Mouse (Mus musculus) neural tube, embryonic 12.5 days (tissue): ENCODE measurements at regions not wholly inside any gene's neighbourhood (a gene's known extent, or its start where the extent isn't known, plus 50 kb on each side); places are given as distances from the start of the nearest gene placed in this dataset.

ENCODE experiments used
- ATAC-seq: fragments of 200-750 bp; cut with Nextera tagmentation; 2 replicates; pipeline ENCODE4 v1.8.0; 2017; ENCODE audit warnings: low read depth, mild to moderate bottlenecking, moderate TSS enrichment, moderate library complexity; ENCODE audit not compliant: low FRiP score
- H3K27ac ChIP-seq: fragments of 300-500 bp; sonication (generic); 2 replicates; pipeline ENCODE4 v1.5.1; 2016
- H3K27me3 ChIP-seq: fragments of 300-500 bp; sonication (generic); replicated peaks from 2 replicates; pipeline ENCODE4 v1.6.1; 2016; ENCODE audit warnings: mild to moderate bottlenecking
- H3K36me3 ChIP-seq: fragments of 300-500 bp; sonication (generic); 2 replicates; pipeline ENCODE4 v1.6.1; 2016; ENCODE audit warnings: mild to moderate bottlenecking
- H3K4me1 ChIP-seq: fragments of 300-500 bp; sonication (generic); 2 replicates; pipeline ENCODE4 v1.6.1; 2016
- H3K4me2 ChIP-seq: fragments of 300-500 bp; sonication (generic); replicated peaks from 2 replicates; pipeline ENCODE4 v1.6.1; 2016; ENCODE audit warnings: mild to moderate bottlenecking
- H3K4me3 ChIP-seq: fragments of 300-500 bp; sonication (generic); 2 replicates; pipeline ENCODE4 v1.5.1; 2016
- H3K9ac ChIP-seq: fragments of 300-500 bp; sonication (generic); 2 replicates; pipeline ENCODE4 v1.6.1; 2016; ENCODE audit warnings: mild to moderate bottlenecking
- H3K9me3 ChIP-seq: fragments of 300-500 bp; sonication (generic); 2 replicates; pipeline ENCODE4 v1.6.1; 2016; ENCODE audit warnings: mild to moderate bottlenecking
- WGBS: fragments of 180-500 bp; shearing (Covaris S2); methylation state at CpG from one replicate; pipeline ENCODE4 v1.1.7; 2016; 5-methylcytosine and 5-hydroxymethylcytosine counted together

DNA sequence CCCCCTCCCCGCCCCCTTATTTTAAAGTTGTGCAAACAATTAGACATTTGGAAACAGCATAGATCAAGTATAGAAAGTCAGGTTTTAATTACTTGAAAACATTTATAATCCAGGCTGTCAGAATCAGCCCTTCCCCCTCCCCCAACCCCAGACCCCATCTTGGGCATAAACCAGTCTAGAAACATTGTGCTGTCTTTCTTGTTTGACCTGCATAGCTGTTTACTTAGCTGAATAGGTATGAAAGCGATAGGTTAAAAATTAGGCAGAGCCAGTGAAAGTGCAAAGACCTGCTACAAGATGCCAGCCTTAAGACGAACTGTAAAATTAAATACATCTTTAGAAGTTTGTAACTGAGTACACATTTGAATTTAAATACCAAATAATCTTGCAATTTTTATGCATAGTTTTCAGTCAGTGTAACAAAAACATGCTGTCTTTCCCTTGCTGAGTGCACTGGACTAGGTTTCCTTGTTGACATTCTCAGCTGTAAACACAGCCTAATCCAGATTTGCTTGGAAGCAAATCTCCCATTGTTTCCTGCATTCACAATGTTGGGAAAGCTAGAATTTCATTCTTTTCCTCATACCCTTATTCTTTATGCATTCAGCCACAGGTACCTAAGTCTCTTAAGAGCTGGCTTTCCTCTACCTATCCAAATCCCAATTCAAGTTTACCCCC is 234.2 kb upstream of the Tbx18 start:
- Histone ChIP-seq H3K36me3 (no peaks in the 10 kb centered on the region), H3K4me2 (no peak overlapping the region), H3K4me3 (no peak overlapping the region), H3K27me3 (no peaks in the 10 kb centered on the region), H3K9me3 (no peaks in the 10 kb centered on the region), H3K9ac (no peak overlapping the region), H3K4me1 (no peaks in the 10 kb centered on the region), H3K27ac (no peak overlapping the region)
- WGBS, result 84% methylated on average over 3 of the region's 3 CpGs
- no peak for ATAC-seq

GRCm38 (mm10) chr9:87968190-87969082 is 237.4 kb upstream of the Tbx18 start:
- ATAC-seq, result no peak
- Histone ChIP-seq H3K4me3 (no peak overlapping the region), H3K4me2 (no peak overlapping the region), H3K4me1 (no peaks in the 10 kb centered on the region), H3K9me3 (no peaks in the 10 kb centered on the region), H3K27me3 (no peaks in the 10 kb centered on the region), H3K9ac (no peak overlapping the region), H3K36me3 (no peaks in the 10 kb centered on the region), H3K27ac (no peak overlapping the region)
- 64% methylated on average over 5 of the region's 5 CpGs for WGBS

GRCm38 (mm10) chr9:87970586-87970985 is 239.5 kb upstream of the Tbx18 start:
- Histone ChIP-seq H3K4me1 (no peaks in the 10 kb centered on the region), H3K4me3 (no peak overlapping the region), H3K4me2 (no peak overlapping the region), H3K27ac (no peak overlapping the region), H3K9me3 (no peaks in the 10 kb centered on the region), H3K27me3 (no peaks in the 10 kb centered on the region), H3K9ac (no peak overlapping the region), H3K36me3 (no peaks in the 10 kb centered on the region)
- no peak for ATAC-seq

GRCm38 (mm10) chr9:87971791-87972190 is 240.7 kb upstream of the Tbx18 start:
- WGBS, result 87% methylated on average over 3 of the region's 3 CpGs
- H3K9ac ChIP-seq, result no peak overlapping the region
- H3K4me2 ChIP-seq, result no peak overlapping the region

DNA sequence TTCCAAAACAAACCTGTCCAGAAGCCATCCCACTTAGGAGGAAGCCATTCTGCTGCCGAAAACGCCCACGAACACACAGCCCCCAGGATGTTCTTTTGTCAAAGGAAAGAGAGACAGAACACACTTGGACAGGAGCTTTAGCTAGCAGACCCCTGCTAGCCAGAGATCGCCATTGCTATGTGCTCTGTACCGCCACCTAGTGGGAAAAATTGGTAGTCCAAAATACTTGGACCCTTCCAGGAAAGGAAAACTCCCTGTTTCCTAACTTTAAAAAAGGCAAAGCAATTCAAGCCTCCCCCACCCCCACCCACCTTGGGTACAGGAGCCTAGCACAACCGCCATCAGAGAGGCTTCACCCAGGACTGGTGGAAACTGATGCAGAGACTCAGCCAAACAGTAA is 242.5 kb upstream of the Tbx18 start:
- no peak overlapping the region for H3K4me2 ChIP-seq
- ATAC-seq, result 0 out of 2 replicates have a peak, but pooled peaks have one; percentile 48
- no peak overlapping the region for H3K4me3 ChIP-seq
- no peak overlapping the region for H3K9ac ChIP-seq
- no peaks in the 10 kb centered on the region for H3K36me3 ChIP-seq
- no peaks in the 10 kb centered on the region for H3K27me3 ChIP-seq
- 31% methylated on average over 6 of the region's 6 CpGs for WGBS
- H3K9me3 ChIP-seq, result no peaks in the 10 kb centered on the region
- no peaks in the 10 kb centered on the region for H3K4me1 ChIP-seq
- H3K27ac ChIP-seq, result no peak overlapping the region

More at GRCm38 (mm10) chr9:87971791-87972190, 240.7 kb upstream of the Tbx18 start:
- H3K36me3 ChIP-seq, result no peaks in the 10 kb centered on the region
- H3K4me1 ChIP-seq, result no peaks in the 10 kb centered on the region
- H3K4me3 ChIP-seq, result no peak overlapping the region
- H3K27me3 ChIP-seq, result no peaks in the 10 kb centered on the region
- H3K27ac ChIP-seq, result no peak overlapping the region
- no peaks in the 10 kb centered on the region for H3K9me3 ChIP-seq
- no peak for ATAC-seq

DNA sequence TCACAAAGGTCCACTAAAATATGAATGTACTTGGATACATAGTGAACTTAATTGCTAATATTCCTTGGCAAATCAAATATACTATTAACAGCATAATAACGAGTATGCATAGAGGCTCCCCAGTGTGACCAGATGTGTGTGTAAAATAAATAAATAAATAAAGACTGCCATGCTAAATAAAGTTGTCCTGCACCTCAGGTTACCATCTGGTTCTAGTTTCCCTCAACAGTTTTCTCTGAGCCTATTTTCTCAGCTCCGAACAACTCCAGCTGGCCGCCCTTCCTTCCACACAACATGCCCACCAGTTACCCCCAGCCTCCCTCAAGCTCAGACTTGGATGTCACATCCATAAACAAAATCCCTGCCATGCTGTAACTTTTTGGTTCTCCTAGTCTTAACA is 253.8 kb upstream of the Tbx18 start:
- no peaks in the 10 kb centered on the region for H3K4me1 ChIP-seq
- H3K9me3 ChIP-seq, result no peaks in the 10 kb centered on the region
- WGBS, result 80% methylated on average over 3 of the region's 3 CpGs
- no peak overlapping the region for H3K4me3 ChIP-seq
- no peak overlapping the region for H3K27ac ChIP-seq
- H3K4me2 ChIP-seq, result no peak overlapping the region
- no peaks in the 10 kb centered on the region for H3K36me3 ChIP-seq
- ATAC-seq, result no peak
- H3K9ac ChIP-seq, result no peak overlapping the region
- no peaks in the 10 kb centered on the region for H3K27me3 ChIP-seq

DNA sequence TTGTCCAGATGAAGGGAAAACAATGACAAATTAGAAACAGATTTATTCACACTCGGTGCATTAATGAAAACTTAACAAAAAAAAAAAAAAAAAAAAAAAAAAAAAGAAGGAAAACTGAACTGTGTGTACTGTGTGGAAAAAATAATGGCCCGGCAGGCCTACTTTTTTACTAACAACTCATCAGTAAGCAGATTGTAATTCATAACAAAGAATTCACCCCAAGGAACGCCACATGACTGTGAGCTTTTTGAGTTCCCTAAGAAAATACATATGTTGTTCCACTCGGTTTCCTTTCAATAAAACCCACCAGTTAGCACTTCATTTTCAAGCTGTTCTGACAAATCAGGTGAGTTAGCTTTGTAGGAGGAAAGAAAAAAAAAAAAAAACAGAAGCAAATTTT is 254.4 kb upstream of the Tbx18 start:
- H3K36me3 ChIP-seq, result no peaks in the 10 kb centered on the region
- H3K27ac ChIP-seq, result no peak overlapping the region
- ATAC-seq, result no peak
- H3K27me3 ChIP-seq, result no peaks in the 10 kb centered on the region
- 60% methylated on average over 4 of the region's 4 CpGs for WGBS
- H3K4me1 ChIP-seq, result no peaks in the 10 kb centered on the region
- H3K4me3 ChIP-seq, result no peak overlapping the region
- no peak overlapping the region for H3K9ac ChIP-seq
- H3K4me2 ChIP-seq, result no peak overlapping the region
- no peaks in the 10 kb centered on the region for H3K9me3 ChIP-seq

GRCm38 (mm10) chr9:88005945-88006700 is 275.1 kb upstream of the Tbx18 start:
- Histone ChIP-seq H3K27me3 (no peaks in the 10 kb centered on the region), H3K36me3 (no peaks in the 10 kb centered on the region), H3K9me3 (no peaks in the 10 kb centered on the region), H3K9ac (no peak overlapping the region), H3K4me2 (no peak overlapping the region), H3K4me1 (no peaks in the 10 kb centered on the region), H3K4me3 (no peak overlapping the region), H3K27ac (no peak overlapping the region)
- 76% methylated on average over 8 of the region's 8 CpGs for WGBS
- ATAC-seq, result no peak

DNA sequence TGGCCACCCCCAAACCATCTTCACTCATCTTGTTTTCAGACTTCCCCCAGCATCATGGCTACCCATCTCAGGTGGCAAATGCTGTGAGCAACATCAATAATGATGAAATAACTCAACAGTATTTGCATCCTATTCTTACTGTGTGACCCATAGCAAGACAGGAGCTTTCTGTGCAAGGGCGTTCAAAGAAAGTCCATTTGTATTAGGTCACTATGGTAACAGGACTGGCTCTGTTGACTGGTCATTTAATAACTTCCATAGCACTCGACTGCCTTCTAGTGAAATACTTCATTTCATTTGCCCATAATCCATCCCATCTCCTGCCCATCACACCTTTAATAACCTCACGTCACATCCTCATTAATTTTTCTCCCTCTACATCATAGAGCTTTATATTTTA is 292.7 kb upstream of the Tbx18 start:
- Histone ChIP-seq H3K4me2 (no peak overlapping the region), H3K36me3 (no peaks in the 10 kb centered on the region), H3K9me3 (no peaks in the 10 kb centered on the region), H3K27ac (no peak overlapping the region), H3K4me3 (no peak overlapping the region), H3K9ac (no peak overlapping the region), H3K27me3 (no peaks in the 10 kb centered on the region), H3K4me1 (no peaks in the 10 kb centered on the region)
- no peak for ATAC-seq
- WGBS, result 78% methylated on average over 3 of the region's 3 CpGs

- Histone ChIP-seq H3K9ac (no peak overlapping the region), H3K4me1 (no peaks in the 10 kb centered on the region), H3K36me3 (no peaks in the 10 kb centered on the region), H3K9me3 (no peaks in the 10 kb centered on the region), H3K27me3 (no peaks in the 10 kb centered on the region), H3K4me2 (no peak overlapping the region), H3K27ac (no peak overlapping the region), H3K4me3 (no peak overlapping the region)
- 79% methylated on average over 2 of the region's 2 CpGs for WGBS
- no peak for ATAC-seq
Measured at GRCm38 (mm10) chr9:88025936-88026335, 294.9 kb upstream of the Tbx18 start.

GRCm38 (mm10) chr9:88030509-88031148 is 296.4 kb upstream of the Nt5e start:
- no peaks in the 10 kb centered on the region for H3K36me3 ChIP-seq
- WGBS, result 92% methylated on average over 6 of the region's 6 CpGs
- ATAC-seq, result no peak
- H3K4me3 ChIP-seq, result no peak overlapping the region
- no peak overlapping the region for H3K27ac ChIP-seq
- no peak overlapping the region for H3K9ac ChIP-seq
- H3K9me3 ChIP-seq, result no peaks in the 10 kb centered on the region
- H3K4me2 ChIP-seq, result no peak overlapping the region
- no peaks in the 10 kb centered on the region for H3K4me1 ChIP-seq
- H3K27me3 ChIP-seq, result no peaks in the 10 kb centered on the region

- Histone ChIP-seq H3K9ac (no peak overlapping the region), H3K27me3 (no peaks in the 10 kb centered on the region), H3K4me3 (no peak overlapping the region), H3K36me3 (no peaks in the 10 kb centered on the region), H3K4me2 (no peak overlapping the region), H3K4me1 (no peaks in the 10 kb centered on the region), H3K27ac (no peak overlapping the region), H3K9me3 (no peaks in the 10 kb centered on the region)
- 86% methylated on average over 7 of the region's 7 CpGs for WGBS
- no peak for ATAC-seq
Measured at GRCm38 (mm10) chr9:88037560-88037959, 289.4 kb upstream of the Nt5e start.
